Mouse (Mus musculus) left cerebral cortex, adult 2 months (tissue): ENCODE measurements at regions not wholly inside any gene's neighbourhood (a gene's known extent, or its start where the extent isn't known, plus 50 kb on each side); places are given as distances from the start of the nearest gene placed in this dataset.

Source experiments
- DNase-seq, 2 experiments: peaks; one replicate each; pipeline ENCODE4 v3.0.0; 2021 to 2022; ENCODE audit warnings: low spot score in 2 of 2, mixed read lengths in 1 of 2; ENCODE audit errors: extremely low spot score in 1 of 2
- H3K27ac ChIP-seq: fragments of 200-600 bp; 2 replicates; pipeline ENCODE4 v1.8.1; 2022
- H3K4me3 ChIP-seq: fragments of 200-600 bp; 2 replicates; pipeline ENCODE4 v1.8.1; 2022
- CTCF ChIP-seq: fragments of 200-600 bp; IDR thresholded peaks from 2 replicates; pipeline ENCODE4 v1.8.1; 2022; ENCODE audit warnings: antibody characterized with exemption, mild to moderate bottlenecking, moderate library complexity
- intact Hi-C: fragments of 180-260 bp; cut with DNase I; formaldehyde crosslinking; loops from one replicate; pipeline ENCODE4 v1.15.1; 2025

- no peak for DNase-seq
- no peak overlapping the region for H3K4me3 ChIP-seq
- no peak for TF ChIP-seq CTCF
- H3K27ac ChIP-seq: no peak overlapping the region
- intact Hi-C loops: no loop called here
These were observed 105.7 kb downstream of the Samd5 start for GRCm38 (mm10) chr10:9569277-9569676.

- Histone ChIP-seq H3K27ac (peak overlapping the region; percentile 54; the same call in 1 of the 2 replicates), H3K4me3 (no peak overlapping the region)
- DNase-seq: no peak
- no peak for TF ChIP-seq CTCF
- intact Hi-C loops: no loop called here
These were observed 117.4 kb downstream of the Samd5 start for GRCm38 (mm10) chr10:9557517-9558065.

DNA sequence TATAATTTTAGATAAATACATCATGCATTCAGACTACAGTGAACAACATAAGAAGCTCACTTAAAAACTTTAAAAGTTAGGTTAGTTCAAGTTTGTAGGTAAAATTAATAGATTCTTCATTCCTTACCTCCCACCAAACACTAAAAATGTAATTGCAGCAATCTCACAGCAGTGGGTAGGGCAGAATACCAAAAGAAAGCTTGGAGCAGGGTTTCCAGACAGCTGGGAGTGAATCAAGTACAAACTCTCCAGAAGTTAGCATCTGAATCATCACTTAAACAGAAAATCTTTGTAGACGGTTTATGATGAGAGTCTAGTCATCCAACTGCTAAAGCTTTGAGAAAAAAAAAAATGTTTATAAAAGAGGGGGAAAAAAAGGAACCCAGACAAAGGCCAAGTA, 117.9 kb downstream of the Samd5 start:
- intact Hi-C loops: no loop called here
- Histone ChIP-seq H3K27ac (no peak overlapping the region; the same call in 1 of the 2 replicates), H3K4me3 (no peak overlapping the region)
- DNase-seq: no peak
- TF ChIP-seq CTCF: no peak

DNA sequence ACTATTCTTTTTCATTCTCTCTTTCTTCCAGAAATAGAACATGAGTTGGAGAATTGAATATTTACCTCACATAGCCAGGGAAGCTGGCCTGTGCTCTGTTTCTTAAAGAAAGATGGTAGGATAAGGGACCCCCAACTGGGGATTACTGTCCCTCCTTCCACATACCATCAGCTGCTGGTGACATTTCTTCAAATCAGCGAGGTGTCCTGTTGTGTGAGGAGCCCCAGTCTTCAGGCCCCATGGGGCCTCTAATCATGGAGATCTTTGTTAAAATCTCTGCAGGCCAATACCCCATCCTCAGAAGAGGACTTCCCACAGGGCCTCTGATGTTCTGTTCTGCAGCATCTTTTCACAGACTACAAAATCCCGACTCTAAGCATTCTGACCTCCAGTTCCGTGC, 121.1 kb downstream of the Samd5 start:
- Histone ChIP-seq H3K4me3 (no peak overlapping the region), H3K27ac (no peak overlapping the region)
- no peak for DNase-seq
- intact Hi-C loops: no loop called here
- no peak for TF ChIP-seq CTCF

GRCm38 (mm10) chr10:9549913-9550709, 124.9 kb downstream of the Samd5 start:
- TF ChIP-seq CTCF: no peak
- intact Hi-C loops: no loop called here
- Histone ChIP-seq H3K27ac (no peak overlapping the region), H3K4me3 (no peak overlapping the region)
- no peak for DNase-seq

- intact Hi-C loops: no loop called here
- H3K4me3 ChIP-seq: no peak overlapping the region
These were observed 129.2 kb downstream of the Samd5 start for GRCm38 (mm10) chr10:9545807-9546206.

DNA sequence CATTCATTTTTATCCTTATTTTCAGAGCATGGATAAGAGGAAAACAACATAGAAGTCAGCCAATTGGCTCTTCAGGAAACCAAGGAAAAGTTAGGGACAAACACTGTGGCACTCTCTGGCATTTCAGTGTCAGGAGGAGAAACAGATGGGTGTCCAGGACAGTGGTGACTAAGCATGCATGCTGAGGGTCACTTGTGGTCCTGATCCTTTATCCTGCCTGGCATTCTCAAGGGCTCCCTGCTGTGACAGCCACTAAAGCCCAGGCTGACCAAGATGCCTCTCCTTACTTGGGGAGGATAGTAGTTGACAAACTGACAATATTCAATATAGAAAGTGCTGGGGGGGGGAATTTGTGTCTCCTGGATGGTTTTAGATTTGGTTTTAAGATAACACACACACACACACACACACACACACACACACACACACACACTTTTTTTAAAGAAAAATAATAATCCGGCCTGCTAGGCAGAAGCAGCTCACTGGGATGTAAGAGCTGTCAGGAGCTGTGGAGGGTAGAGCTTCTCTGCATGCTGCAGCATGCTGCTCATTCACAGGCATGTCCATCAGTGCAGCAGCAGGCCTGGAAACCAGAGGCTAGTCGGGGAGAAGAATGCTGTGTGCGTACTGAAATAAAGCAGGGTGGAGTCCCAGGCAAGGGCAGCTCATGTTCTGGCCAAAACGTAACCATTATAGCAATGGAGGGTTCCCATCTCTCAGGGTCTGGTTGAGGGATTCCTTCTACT, 130.8 kb downstream of the Samd5 start:
- no peak overlapping the region for H3K4me3 ChIP-seq
- intact Hi-C loops: no loop called here
- TF ChIP-seq CTCF: no peak
- no peak overlapping the region for H3K27ac ChIP-seq
- DNase-seq: no peak

More at GRCm38 (mm10) chr10:9545807-9546206, 129.2 kb downstream of the Samd5 start:
- DNase-seq: no peak
- H3K27ac ChIP-seq: no peak overlapping the region
- no peak for TF ChIP-seq CTCF

GRCm38 (mm10) chr10:9541579-9541978, 133.4 kb downstream of the Samd5 start:
- no peak overlapping the region for H3K4me3 ChIP-seq
- DNase-seq: no peak
- H3K27ac ChIP-seq: no peak overlapping the region
- intact Hi-C loops: no loop called here
- TF ChIP-seq CTCF: no peak

- no peak for TF ChIP-seq CTCF
- intact Hi-C loops: no loop called here
These were observed 137.3 kb downstream of the Samd5 start for GRCm38 (mm10) chr10:9537686-9538085.

GRCm38 (mm10) chr10:9534552-9534951, 140.5 kb downstream of the Samd5 start:
- intact Hi-C loops: no loop called here
- Histone ChIP-seq H3K27ac (no peak overlapping the region), H3K4me3 (no peak overlapping the region)
- no peak for DNase-seq
- TF ChIP-seq CTCF: no peak

More at GRCm38 (mm10) chr10:9537686-9538085, 137.3 kb downstream of the Samd5 start:
- H3K27ac ChIP-seq: no peak overlapping the region
- DNase-seq: no peak
- H3K4me3 ChIP-seq: no peak overlapping the region

DNA sequence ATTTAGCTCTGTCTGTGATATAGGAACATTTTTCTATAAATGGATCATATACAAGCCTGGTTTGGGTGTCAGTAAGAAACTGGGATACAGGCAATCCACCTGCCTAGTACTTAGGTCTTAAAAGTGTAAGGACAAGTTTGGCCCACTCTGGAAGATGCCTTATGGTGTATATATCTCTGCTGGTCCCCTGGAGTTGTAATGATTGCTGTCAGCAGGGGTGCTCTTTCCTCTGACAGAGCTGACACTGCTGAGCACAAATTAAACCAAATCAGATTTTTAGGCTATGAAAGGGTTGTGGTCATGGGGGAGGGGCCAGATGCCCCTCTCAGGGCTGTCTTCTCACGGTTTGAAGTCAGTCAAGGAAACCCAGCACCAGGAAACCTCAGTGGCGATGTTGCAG, 141.7 kb downstream of the Samd5 start:
- Histone ChIP-seq H3K4me3 (no peak overlapping the region), H3K27ac (no peak overlapping the region)
- no peak for TF ChIP-seq CTCF
- intact Hi-C loops: no loop called here
- DNase-seq: no peak

- no peak overlapping the region for H3K27ac ChIP-seq
- intact Hi-C loops: no loop called here
- TF ChIP-seq CTCF: no peak
- DNase-seq: no peak
- H3K4me3 ChIP-seq: no peak overlapping the region
These were observed 143.1 kb downstream of the Samd5 start for GRCm38 (mm10) chr10:9531931-9532330.
